Mouse (Mus musculus) adrenal gland (tissue): ENCODE results near the gene Txlna.

Experiments
- intact Hi-C: fragments of 180-260 bp; cut with DNase I; formaldehyde crosslinking; loops from one replicate; pipeline ENCODE4 v1.15.1; 2025
- microRNA-seq, 2 experiments: library from miRNA; unstranded; fragments of <30 nt; microRNA quantifications; one replicate each; pipeline ENCODE4; 2019

The Txlna gene

DNA sequence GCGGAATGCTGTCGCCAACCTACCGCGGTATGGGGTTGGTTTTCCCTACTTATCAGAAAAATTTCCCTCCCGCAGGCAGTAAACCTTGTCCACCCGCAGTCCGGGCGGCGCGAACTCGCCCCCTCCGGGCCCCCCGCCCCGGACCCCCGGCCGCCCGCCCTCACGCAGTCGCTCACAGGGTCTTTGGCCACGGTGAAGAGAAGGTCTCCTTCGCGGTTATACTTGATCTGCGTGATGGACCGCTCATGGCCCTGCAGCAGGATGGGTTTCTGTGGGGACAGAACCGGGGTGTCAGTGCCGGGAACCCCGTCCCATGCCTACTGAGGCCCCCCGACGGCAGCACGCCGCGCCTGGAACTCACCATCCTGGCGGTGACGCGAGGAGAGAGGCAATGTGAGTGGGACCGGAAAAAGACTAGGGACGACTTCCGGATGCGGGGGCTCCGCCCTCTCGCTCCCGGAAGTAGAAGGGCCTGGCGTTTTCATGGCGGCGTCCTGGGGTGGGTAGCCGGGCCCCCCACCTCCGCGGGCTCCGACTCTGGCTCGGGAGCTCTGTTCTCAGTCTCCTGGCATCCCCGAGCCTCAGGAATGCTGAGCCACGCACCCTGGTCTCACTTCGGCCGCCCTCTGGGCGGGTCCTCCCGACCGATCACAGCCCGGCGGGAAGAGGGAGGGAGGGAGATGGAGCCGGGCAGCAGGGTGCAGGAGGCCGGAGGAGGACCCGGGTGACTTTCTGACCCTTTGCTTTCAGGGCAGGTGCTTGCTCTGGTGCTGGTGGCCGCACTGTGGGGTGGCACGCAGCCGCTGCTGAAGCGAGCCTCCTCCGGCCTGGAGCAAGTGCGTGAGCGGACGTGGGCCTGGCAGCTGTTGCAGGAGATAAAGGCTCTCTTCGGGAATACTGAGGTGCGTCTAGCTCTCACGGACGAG, 40.4 kb downstream of the Txlna start, which contains the start of the genes Eif3i and Tmem234:
Gene Eif3i (minus strand): TSS at position 416 of the 926 bp plus-strand sequence.
Gene Tmem234 (plus strand): TSS at position 436 of the 926 bp plus-strand sequence.
- intact Hi-C loops = loop anchor here (10.0 kb wide), 1 partner anchor 56 kb away; the partner anchor contains the start of gene Hdac1

GRCm38 (mm10) chr4:129588865-129589264, 52.0 kb downstream of the Txlna start:
- intact Hi-C loops = no loop called here

DNA sequence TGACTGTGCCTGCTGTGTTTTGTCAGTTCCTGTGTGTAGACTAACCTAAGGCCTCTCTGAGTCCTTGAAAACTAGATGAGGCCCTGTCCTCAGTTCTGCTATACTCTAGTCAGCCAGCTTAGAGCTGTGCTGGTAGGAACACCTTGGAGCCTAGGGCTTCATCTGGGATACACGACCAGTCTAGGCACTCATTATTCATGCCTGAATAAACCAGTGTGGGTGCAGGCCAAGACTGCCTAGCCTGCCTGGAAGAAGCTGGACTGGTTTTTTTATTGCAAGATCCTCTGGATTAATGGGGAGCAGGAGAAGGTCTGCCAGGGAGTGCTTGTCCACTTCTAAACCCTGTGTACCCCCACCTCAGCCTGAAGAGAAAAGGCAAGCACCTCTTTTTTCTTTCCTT, 53.9 kb downstream of the Txlna start:
- intact Hi-C loops = no loop called here

DNA sequence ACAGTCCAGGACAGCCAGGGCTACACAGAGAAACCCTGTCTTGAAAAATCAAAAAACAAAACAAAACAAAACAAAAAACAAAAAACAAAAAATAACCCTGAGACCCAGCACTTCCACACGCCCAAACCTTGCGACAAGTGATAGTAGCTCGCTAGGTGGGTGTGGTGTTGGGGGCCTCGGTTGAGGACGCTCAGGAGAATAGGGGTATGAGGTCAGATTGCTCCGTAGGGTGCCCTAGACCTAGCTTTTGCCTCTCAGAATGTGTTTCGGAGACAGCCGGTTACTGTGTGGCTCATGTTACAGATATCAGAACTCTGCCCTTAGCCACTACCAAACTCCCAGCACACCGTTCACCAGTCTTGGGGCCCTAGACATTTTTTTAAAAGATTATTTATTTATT, 55.1 kb downstream of the Txlna start:
- intact Hi-C loops = no loop called here

GRCm38 (mm10) chr4:129584884-129585608, 55.8 kb downstream of the Txlna start:
- intact Hi-C loops = no loop called here

DNA sequence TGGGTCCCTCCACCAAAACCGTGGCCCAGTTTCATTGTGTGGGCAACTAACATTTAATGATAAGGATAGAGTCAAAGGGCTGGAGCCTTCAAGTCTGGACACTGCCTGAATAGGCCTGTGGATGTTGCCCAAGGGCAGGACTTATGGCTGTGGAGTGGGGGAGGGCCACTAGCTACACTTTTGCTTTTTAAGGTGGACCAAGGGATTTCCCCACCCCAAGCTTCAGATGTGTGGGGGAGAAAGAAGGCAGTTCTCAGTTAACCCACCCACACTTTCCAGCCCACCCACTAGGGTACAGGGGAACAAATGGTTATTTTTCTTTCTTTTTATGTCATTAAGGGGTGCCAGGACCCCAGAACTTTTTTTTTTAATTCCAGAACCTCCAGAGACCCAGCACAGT, 56.5 kb downstream of the Txlna start:
- intact Hi-C loops = no loop called here

DNA sequence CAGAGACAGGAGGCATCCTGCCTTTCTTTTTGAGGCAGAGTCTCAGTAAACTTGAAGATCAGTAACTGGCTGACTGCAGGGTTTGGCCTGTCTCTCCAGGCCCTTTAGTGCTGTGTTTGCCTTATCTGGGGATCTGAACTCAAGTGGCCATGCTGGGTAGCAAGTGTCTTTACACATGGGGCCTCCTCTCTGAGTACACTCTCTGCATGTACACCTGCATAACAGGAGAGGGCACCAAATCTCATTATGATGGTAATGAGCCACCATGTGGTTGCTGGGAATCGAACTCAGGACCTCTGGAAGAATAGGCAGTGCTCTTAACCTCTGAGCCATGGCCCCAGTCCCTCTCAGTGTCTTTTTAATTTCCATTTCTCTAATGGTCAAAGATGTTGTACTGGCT, 58.6 kb downstream of the Txlna start:
- intact Hi-C loops = no loop called here

- intact Hi-C loops = no loop called here
These were observed 60.5 kb downstream of the Txlna start for GRCm38 (mm10) chr4:129580347-129580746.

- intact Hi-C loops = loop anchor here (5.0 kb wide), 1 partner anchor 34 kb away; the partner anchor contains the start of gene Dcdc2b
These were observed 62.4 kb downstream of the Txlna start, which contains the start of gene Fam167b for GRCm38 (mm10) chr4:129578466-129578865. TSS of gene Fam167b (minus strand) at chr4:129578549.

GRCm38 (mm10) chr4:129577688-129578087, 63.2 kb downstream of the Txlna start:
- intact Hi-C loops = loop anchor here (5.0 kb wide), 1 partner anchor 35 kb away; the partner anchor contains the start of gene Dcdc2b

DNA sequence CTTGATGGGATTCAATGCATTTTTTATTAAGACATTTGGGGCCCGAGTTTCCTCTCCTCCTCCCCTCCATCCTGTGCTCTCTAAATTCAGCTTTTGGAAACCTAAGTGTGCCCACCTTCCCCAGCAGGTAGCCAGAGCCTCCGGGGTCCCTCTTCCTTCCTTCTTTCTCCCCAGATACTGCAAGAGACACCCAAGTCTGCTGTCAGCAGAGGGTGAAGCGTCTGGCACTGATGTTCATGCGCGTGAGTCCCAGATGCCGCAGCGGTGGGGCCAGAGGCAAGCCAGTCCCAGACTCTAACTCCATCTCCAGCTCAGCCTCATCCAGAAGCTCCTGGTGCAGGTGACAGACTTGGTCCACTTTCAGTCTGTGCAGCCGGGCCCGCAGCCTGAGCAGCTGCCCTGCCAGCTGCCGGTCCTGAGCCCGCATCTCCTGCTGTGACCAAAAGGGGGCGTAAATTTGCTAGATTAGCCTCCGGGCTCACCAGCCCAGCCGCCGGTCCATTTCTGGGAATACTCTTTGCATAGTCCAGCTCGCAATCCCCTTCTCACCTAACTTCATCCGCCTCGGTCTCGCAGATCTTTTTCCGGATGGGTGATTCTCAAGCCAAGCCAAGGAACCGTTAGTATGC, 63.9 kb downstream of the Txlna start:
- intact Hi-C loops = loop anchor here (5.0 kb wide), 1 partner anchor 35 kb away; the partner anchor contains the start of gene Dcdc2b

Small RNAs within 50 kb of the gene (microRNA-seq; reads per million reads assigned to microRNA genes)
- gene Mir7016 = 0.69 to 1.2 reads per million in 2 experiments
